Mouse (Mus musculus): ENCODE measurements around the gene Celsr1.

DNA sequence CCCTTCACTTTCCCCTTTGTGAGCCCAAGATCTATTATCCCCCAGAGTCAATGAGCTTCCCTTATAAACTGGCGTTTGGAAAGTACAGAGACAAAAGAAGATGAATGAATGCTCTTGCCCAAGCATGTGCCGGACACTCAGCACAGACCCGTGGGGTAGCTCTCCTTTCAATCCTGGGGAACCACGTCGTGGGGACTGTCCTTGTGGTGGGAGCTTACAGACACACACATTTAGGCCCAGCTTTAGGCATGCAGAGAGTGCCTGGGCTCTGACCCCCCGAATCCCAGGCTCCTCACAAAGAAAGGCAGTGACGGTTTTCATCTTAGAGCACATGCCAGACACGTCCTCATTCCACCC, 113.7 kb downstream of the Celsr1 start:
- no peak for TF ChIP-seq CTCF (IDR thresholded peaks at IDR 0.05; ENCODE audit: borderline replicate concordance, control insufficient read depth, extremely low read depth, insufficient read depth, low read length, poor library complexity)
- TF ChIP-seq POLR2A (IDR thresholded peaks at IDR 0.05; ENCODE audit: control insufficient read depth, extremely low read depth, insufficient read depth, low read length, poor library complexity): no peak
